Mouse (Mus musculus): ENCODE data around the gene Ankrd13d.

GRCm38 (mm10) chr19:4317181-4317580, 34.2 kb upstream of the Ankrd13d start:
- no peak for TF ChIP-seq CTCF (IDR thresholded peaks at IDR 0.05; ENCODE audit: borderline replicate concordance, insufficient read depth, low read length)
- TF ChIP-seq POLR2A (IDR thresholded peaks at IDR 0.05; ENCODE audit: low read depth, low read length), result no peak
